Mouse (Mus musculus) forebrain, embryonic 12.5 days (tissue): ENCODE results near the gene Rln3. TPM values are rescaled to one million over a fixed set of nuclear protein-coding genes. Genes with fewer than 3 reads are reported as not detected.
"Not testable (repeated sequence)": the region's sequence is repeated elsewhere in the genome, so short reads cannot be mapped to it uniquely, and the experiment has no call there.

Experiments used
- ATAC-seq: fragments of 200-750 bp; cut with Nextera tagmentation; 2 replicates; pipeline ENCODE4 v1.8.0; 2017; ENCODE audit warnings: moderate TSS enrichment; ENCODE audit not compliant: low FRiP score
- H3K27ac ChIP-seq: fragments of 300-500 bp; sonication (generic); 2 replicates; pipeline ENCODE4 v1.5.1; 2016; ENCODE audit warnings: mild to moderate bottlenecking
- H3K27me3 ChIP-seq: fragments of 300-500 bp; sonication (generic); 2 replicates; pipeline ENCODE4 v1.6.1; 2016; ENCODE audit warnings: mild to moderate bottlenecking
- H3K36me3 ChIP-seq: fragments of 300-500 bp; sonication (generic); replicated peaks from 2 replicates; pipeline ENCODE4 v1.6.1; 2016; ENCODE audit warnings: mild to moderate bottlenecking
- H3K4me1 ChIP-seq: fragments of 300-500 bp; sonication (generic); 2 replicates; pipeline ENCODE4 v1.6.1; 2016
- H3K4me2 ChIP-seq: fragments of 300-500 bp; sonication (generic); 2 replicates; pipeline ENCODE4 v1.6.1; 2016; ENCODE audit warnings: mild to moderate bottlenecking, moderate library complexity
- H3K4me3 ChIP-seq: fragments of 300-500 bp; sonication (generic); replicated peaks from 2 replicates; pipeline ENCODE4 v1.5.1; 2016; ENCODE audit warnings: mild to moderate bottlenecking
- H3K9ac ChIP-seq: fragments of 300-500 bp; sonication (generic); 2 replicates; pipeline ENCODE4 v1.6.1; 2016; ENCODE audit warnings: mild to moderate bottlenecking
- H3K9me3 ChIP-seq: fragments of 300-500 bp; sonication (generic); 2 replicates; pipeline ENCODE4 v1.6.1; 2016
- WGBS: fragments of 180-500 bp; shearing (Covaris S2); methylation state at CpG from one replicate; pipeline ENCODE4 v1.1.7; 2016; 5-methylcytosine and 5-hydroxymethylcytosine counted together
- polyA plus RNA-seq: library from polyadenylated mRNA; unstranded; fragments of >200 nt; fragmentation: Nextera tagmentation; extraction: Ambion mirVana; gene quantifications from 2 replicates; pipeline ENCODE4 v1.2.1, GENCODE M21; 2016

Rln3 gene
- polyA plus RNA-seq, 1 experiment from 2014 or later, result not detected

- Histone ChIP-seq H3K4me2 (peak within 1 kb of the TSS; percentile 95), H3K4me1 (peaks cover 30% of the 10 kb centered on the region), H3K4me3 (peak within 1 kb of the TSS; percentile 55), H3K27me3 (peaks cover 58% of the 10 kb centered on the region), H3K36me3 (no peaks in the 10 kb centered on the region), H3K27ac (no peak within 1 kb of the TSS), H3K9ac (peak within 1 kb of the TSS; percentile 62), H3K9me3 (no peaks in the 10 kb centered on the region)
- under 1% methylated on average over 45 of the region's 45 CpGs for WGBS
- 0 out of 2 replicates have a peak, but pooled peaks have one; percentile 18 for ATAC-seq
Observed at GRCm38 (mm10) chr8:84011705-84012498, 32.9 kb downstream of the Rln3 start, which contains the start of gene 2210011C24Rik. Gene 2210011C24Rik (minus strand): TSS chr8:84012171.

- Histone ChIP-seq H3K27me3 (peaks cover 58% of the 10 kb centered on the region), H3K4me3 (peak overlapping the region; percentile 55), H3K36me3 (no peaks in the 10 kb centered on the region), H3K4me1 (peaks cover 30% of the 10 kb centered on the region), H3K4me2 (peak overlapping the region; percentile 95), H3K27ac (no peak overlapping the region), H3K9ac (peak overlapping the region; percentile 62), H3K9me3 (no peaks in the 10 kb centered on the region)
- peak; percentile 58 for ATAC-seq
- 2% methylated on average over 82 of the region's 83 CpGs for WGBS
Observed at GRCm38 (mm10) chr8:84010625-84011611, 33.9 kb downstream of the Rln3 start.

- 1% methylated on average over 11 of the region's 11 CpGs for WGBS
- Histone ChIP-seq H3K4me3 (no peak overlapping the region), H3K4me1 (peaks cover 33% of the 10 kb centered on the region), H3K4me2 (no peak overlapping the region), H3K9me3 (no peaks in the 10 kb centered on the region), H3K27ac (no peak overlapping the region), H3K27me3 (peaks cover 55% of the 10 kb centered on the region), H3K36me3 (no peaks in the 10 kb centered on the region), H3K9ac (no peak overlapping the region)
- peak; percentile 37; the same call in 1 of the 2 replicates for ATAC-seq
Observed at GRCm38 (mm10) chr8:84009876-84010275, 34.9 kb downstream of the Rln3 start.

DNA sequence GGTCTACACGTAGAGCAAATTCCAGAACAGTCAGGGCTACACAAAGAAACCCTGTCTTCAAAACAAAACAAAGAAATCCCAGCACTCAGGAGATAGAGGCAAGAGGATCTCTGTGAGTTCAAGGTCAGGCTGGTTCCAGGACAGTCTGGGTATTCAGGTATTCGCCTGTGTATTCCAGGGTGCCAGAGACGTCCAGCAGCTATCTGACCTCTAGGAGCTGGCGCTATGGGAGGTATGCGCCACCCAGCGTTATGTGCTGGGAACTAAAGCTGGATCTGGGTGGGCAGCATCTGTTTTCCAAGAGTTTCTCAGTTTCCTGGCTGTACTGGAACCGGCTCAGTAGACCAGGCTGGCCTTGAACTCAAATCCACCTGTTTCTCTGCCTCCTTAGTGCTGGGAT, 36.4 kb downstream of the Rln3 start:
- Histone ChIP-seq H3K9ac (no peak overlapping the region), H3K9me3 (no peaks in the 10 kb centered on the region), H3K27ac (no peak overlapping the region), H3K36me3 (no peaks in the 10 kb centered on the region), H3K27me3 (peaks cover 46% of the 10 kb centered on the region), H3K4me1 (peaks cover 41% of the 10 kb centered on the region), H3K4me3 (no peak overlapping the region), H3K4me2 (no peak overlapping the region)
- ATAC-seq, result no peak
- WGBS, result 25% methylated on average over 7 of the region's 7 CpGs

- not testable (repeated sequence) for H3K27ac ChIP-seq, ATAC-seq, H3K9me3 ChIP-seq, H3K4me2 ChIP-seq, H3K4me3 ChIP-seq, H3K36me3 ChIP-seq, H3K9ac ChIP-seq
- 96% methylated on average over 7 of the region's 7 CpGs for WGBS
- H3K4me1 ChIP-seq, result peaks cover 26% of the 10 kb centered on the region
- peaks cover 45% of the 10 kb centered on the region for H3K27me3 ChIP-seq
Observed at GRCm38 (mm10) chr8:84005502-84005901, 39.3 kb downstream of the Rln3 start.

GRCm38 (mm10) chr8:84004533-84005201, 40.1 kb downstream of the Rln3 start:
- peaks cover 18% of the 10 kb centered on the region for H3K36me3 ChIP-seq
- peaks cover 45% of the 10 kb centered on the region for H3K27me3 ChIP-seq
- ATAC-seq, result peak; percentile 84
- peak overlapping the region; percentile 60 for H3K4me3 ChIP-seq
- H3K27ac ChIP-seq, result peak overlapping the region; percentile 61
- H3K9me3 ChIP-seq, result no peaks in the 10 kb centered on the region
- H3K4me2 ChIP-seq, result peak overlapping the region; percentile 82
- peaks cover 22% of the 10 kb centered on the region for H3K4me1 ChIP-seq
- 1% methylated on average over 30 of the region's 30 CpGs for WGBS
- H3K9ac ChIP-seq, result peak overlapping the region; percentile 70

GRCm38 (mm10) chr8:84003612-84004246, 41.1 kb downstream of the Rln3 start:
- H3K27ac ChIP-seq, result no peak overlapping the region
- peaks cover 31% of the 10 kb centered on the region for H3K4me1 ChIP-seq
- peaks cover 24% of the 10 kb centered on the region for H3K36me3 ChIP-seq
- ATAC-seq, result no peak
- WGBS, result 78% methylated on average over 6 of the region's 6 CpGs
- no peaks in the 10 kb centered on the region for H3K9me3 ChIP-seq
- H3K4me2 ChIP-seq, result peak overlapping the region; percentile 82
- H3K27me3 ChIP-seq, result peaks cover 45% of the 10 kb centered on the region
- peak overlapping the region; percentile 70; the same call in 1 of the 2 replicates for H3K9ac ChIP-seq
- H3K4me3 ChIP-seq, result peak overlapping the region; percentile 60

GRCm38 (mm10) chr8:84002957-84003611, 41.7 kb downstream of the Rln3 start:
- Histone ChIP-seq H3K27me3 (peaks cover 43% of the 10 kb centered on the region), H3K4me3 (no peak overlapping the region), H3K27ac (no peak overlapping the region), H3K9ac (no peak overlapping the region), H3K4me2 (no peak overlapping the region), H3K36me3 (peaks cover 24% of the 10 kb centered on the region), H3K4me1 (peaks cover 37% of the 10 kb centered on the region), H3K9me3 (no peaks in the 10 kb centered on the region)
- no peak for ATAC-seq
- WGBS, result 55% methylated on average over 12 of the region's 12 CpGs

GRCm38 (mm10) chr8:84001281-84002000, 43.4 kb downstream of the Rln3 start, which contains the start of gene 1700067K01Rik:
Gene 1700067K01Rik (plus strand): TSS chr8:84001502.
- H3K27me3 ChIP-seq, result peaks cover 43% of the 10 kb centered on the region
- no peak for ATAC-seq
- peak within 1 kb of the TSS; percentile 14 for H3K4me3 ChIP-seq
- H3K4me1 ChIP-seq, result peaks cover 40% of the 10 kb centered on the region
- peak within 1 kb of the TSS; percentile 12; the same call in 1 of the 2 replicates for H3K9ac ChIP-seq
- no peak within 1 kb of the TSS for H3K27ac ChIP-seq
- peak within 1 kb of the TSS; percentile 32 for H3K4me2 ChIP-seq
- no peaks in the 10 kb centered on the region for H3K9me3 ChIP-seq
- peaks cover 24% of the 10 kb centered on the region for H3K36me3 ChIP-seq
- 16% methylated on average over 61 of the region's 61 CpGs for WGBS

GRCm38 (mm10) chr8:83999825-84000224, 45.0 kb downstream of the Rln3 start:
- H3K9me3 ChIP-seq, result no peaks in the 10 kb centered on the region
- no peak overlapping the region for H3K27ac ChIP-seq
- peaks cover 43% of the 10 kb centered on the region for H3K27me3 ChIP-seq
- 89% methylated on average over 2 of the region's 2 CpGs for WGBS
- peaks cover 43% of the 10 kb centered on the region for H3K4me1 ChIP-seq
- H3K4me2 ChIP-seq, result 0 out of 2 replicates have a peak overlapping the region, but pooled peaks have one; percentile 82
- peaks cover 28% of the 10 kb centered on the region for H3K36me3 ChIP-seq
- H3K4me3 ChIP-seq, result no peak overlapping the region
- no peak for ATAC-seq
- H3K9ac ChIP-seq, result no peak overlapping the region
